Comparison of ENCODE assay signal across 9 mouse cellular contexts in genomic region chr4:70402109-70402819, GRCm38 (mm10). TPM values are rescaled to one million over a fixed set of nuclear protein-coding genes. Genes with fewer than 3 reads are reported as not detected.
DNase-seq lines count a peak whose midpoint lies in the region; ATAC-seq and TF ChIP-seq lines count a peak whose summit lies in the region.
"Had no signal": no experiment of that assay in that cellular context is flagged by ENCODE, and none has a peak within 500 bp of the region (broad histone marks: within the 10 kb centered on the region; RNA-seq: fewer than 3 reads in every experiment).

No protein-coding gene starts in this region.

- no peak overlapping the region for H3K9ac ChIP-seq in neural tube, embryonic 12.5 days
- H3K9ac ChIP-seq: heart, embryonic 15.5 days had no signal

- ATAC-seq in neural tube, embryonic 12.5 days (ENCODE audit: low FRiP score, low read depth): peak; percentile 68

- TF ChIP-seq POLR2A in lung, adult 2 months (IDR thresholded peaks at IDR 0.05; ENCODE audit: borderline replicate concordance, extremely low read depth, low read depth, low read length): no peak

- peaks cover 29% of the 10 kb centered on the region for H3K36me3 ChIP-seq in neural tube, embryonic 12.5 days

- peak; percentile 29; the same call in 1 of the 2 replicates for TF ChIP-seq CTCF in lung, adult 2 months (IDR thresholded peaks at IDR 0.05; ENCODE audit: insufficient read depth, low read length)
- peak; percentile 56 for TF ChIP-seq CTCF in gastrocnemius, adult 2 months (IDR thresholded peaks at IDR 0.05)

- 69% methylated on average over 9 of the region's 9 CpGs for WGBS in lung, adult 2 months
- 76% methylated on average over 9 of the region's 9 CpGs for WGBS in neural tube, embryonic 12.5 days

- no peak overlapping the region for H3K4me3 ChIP-seq in lung, adult 2 months (replicated peaks; ENCODE audit: extremely low read depth, low read depth, low read length)
- H3K4me3 ChIP-seq in gastrocnemius, adult 2 months: no peak overlapping the region
- H3K4me3 ChIP-seq in neural tube, embryonic 12.5 days: no peak overlapping the region
- H3K4me3 ChIP-seq: heart, embryonic 15.5 days had no signal

- no peaks in the 10 kb centered on the region for H3K4me1 ChIP-seq in lung, adult 2 months (ENCODE audit: control insufficient read depth, insufficient read depth, low read length)
- no peaks in the 10 kb centered on the region; the same call in 1 of the 2 replicates for H3K4me1 ChIP-seq in neural tube, embryonic 12.5 days
- H3K4me1 ChIP-seq: heart, embryonic 15.5 days had no signal

- H3K9me3 ChIP-seq in neural tube, embryonic 12.5 days: no peaks in the 10 kb centered on the region
- H3K9me3 ChIP-seq: heart, embryonic 15.5 days had no signal

- intact Hi-C loops in gastrocnemius, adult 2 months (cut with DNase I): no loop called here

- no peak for DNase-seq in lung, adult 2 months
- DNase-seq in lung, postnatal 4 days: no peak
- DNase-seq in cerebellum, postnatal 10 days: peak; percentile 83 to 84
- peak; percentile 54 for DNase-seq in gastrocnemius, adult 2 months
- peak; percentile 80 to 87 for DNase-seq in layer of hippocampus, postnatal 14 days (ENCODE audit: low spot score in 2 of 2)
- no peak for DNase-seq in urinary bladder, postnatal 4 days (ENCODE audit: low spot score in 2 of 2)
- DNase-seq in adrenal gland, postnatal 25 days: no peak

- H3K27ac ChIP-seq in gastrocnemius, adult 2 months: 0 out of 2 replicates have a peak overlapping the region, but pooled peaks have one; percentile 38
- no peak overlapping the region for H3K27ac ChIP-seq in neural tube, embryonic 12.5 days
- H3K27ac ChIP-seq: heart, embryonic 15.5 days had no signal

- no peaks in the 10 kb centered on the region for H3K27me3 ChIP-seq in neural tube, embryonic 12.5 days (replicated peaks)
- H3K27me3 ChIP-seq: heart, embryonic 15.5 days had no signal

- H3K4me2 ChIP-seq in neural tube, embryonic 12.5 days (replicated peaks): no peak overlapping the region
- H3K4me2 ChIP-seq: heart, embryonic 15.5 days had no signal

RNA-seq across cellular contexts. Expression of gene Cdk5rap2, which starts 8.0 kb away (rescaled TPM):
- 3.0 and 3.3 TPM in 2 replicates for polyA plus RNA-seq in lung, adult 2 months (2012; rRNA removed)
- total RNA-seq in gastrocnemius, adult 2 months (2021): 1 to 10 TPM; 7.2 to 7.6 TPM
- total RNA-seq in layer of hippocampus, postnatal 14 days (2021): 10 to 100 TPM; 10.7 to 14.8 TPM
- 17.7 and 19.9 TPM in 2 replicates for polyA plus RNA-seq in neural tube, embryonic 12.5 days (2016; fragmentation: Nextera tagmentation; extraction: Ambion mirVana)
- total RNA-seq in adrenal gland, postnatal 25 days (2021): 37.2 and 49.8 TPM in 2 replicates

Comparison
In these comparisons a context has a peak if more than half of its experiments do, and no peak if none do; other contexts are left out.
1. DNase-seq: peak in cerebellum, postnatal 10 days (2 of 2), gastrocnemius, adult 2 months (single experiment) and layer of hippocampus, postnatal 14 days (2 of 2); none in lung, adult 2 months (single experiment), lung, postnatal 4 days (0 of 2), urinary bladder, postnatal 4 days (0 of 2) and adrenal gland, postnatal 25 days (single experiment).